Comparison of ENCODE assay signal across 16 mouse cellular contexts in genomic region chr14:104731319-104731995, GRCm38 (mm10).
"Had no signal": no experiment of that assay in that cellular context is flagged by ENCODE, and none has a peak within 500 bp of the region (broad histone marks: within the 10 kb centered on the region; RNA-seq: fewer than 3 reads in every experiment).

No protein-coding gene starts in this region.

- DNase-seq: kidney, adult 2 months; kidney, postnatal 25 days; layer of hippocampus, adult 9-11 months; liver, embryonic 13.5 days; thymus, adult 2 months; thymus, postnatal 14 days; thymus, postnatal 4 days had no signal

- H3K9me3 ChIP-seq: liver, embryonic 13.5 days; midbrain, embryonic 10.5 days; midbrain, embryonic 13.5 days had no signal

- H3K9ac ChIP-seq: liver, embryonic 13.5 days; midbrain, embryonic 13.5 days had no signal

- H3K27me3 ChIP-seq: liver, embryonic 13.5 days; megakaryocyte, embryonic 14.5 days; midbrain, embryonic 13.5 days had no signal

- H3K27ac ChIP-seq: kidney, postnatal 0 days; layer of hippocampus, adult 2 months; liver, embryonic 13.5 days; midbrain, embryonic 10.5 days; midbrain, embryonic 13.5 days; stomach, postnatal 0 days had no signal

- H3K4me3 ChIP-seq: layer of hippocampus, adult 2 months; liver, embryonic 13.5 days; megakaryocyte, embryonic 14.5 days; midbrain, embryonic 10.5 days; midbrain, embryonic 13.5 days; myocyte had no signal

- H3K4me1 ChIP-seq: liver, embryonic 13.5 days; midbrain, embryonic 13.5 days had no signal

- H3K4me2 ChIP-seq: liver, embryonic 13.5 days; midbrain, embryonic 13.5 days had no signal

- H3K36me3 ChIP-seq: liver, embryonic 13.5 days; midbrain, embryonic 10.5 days; midbrain, embryonic 13.5 days had no signal

- ATAC-seq: intestine, postnatal 0 days; midbrain, embryonic 13.5 days; midbrain, embryonic 16.5 days had no signal
